Comparison of ENCODE assay signal across 19 mouse cellular contexts in the genomic region with DNA sequence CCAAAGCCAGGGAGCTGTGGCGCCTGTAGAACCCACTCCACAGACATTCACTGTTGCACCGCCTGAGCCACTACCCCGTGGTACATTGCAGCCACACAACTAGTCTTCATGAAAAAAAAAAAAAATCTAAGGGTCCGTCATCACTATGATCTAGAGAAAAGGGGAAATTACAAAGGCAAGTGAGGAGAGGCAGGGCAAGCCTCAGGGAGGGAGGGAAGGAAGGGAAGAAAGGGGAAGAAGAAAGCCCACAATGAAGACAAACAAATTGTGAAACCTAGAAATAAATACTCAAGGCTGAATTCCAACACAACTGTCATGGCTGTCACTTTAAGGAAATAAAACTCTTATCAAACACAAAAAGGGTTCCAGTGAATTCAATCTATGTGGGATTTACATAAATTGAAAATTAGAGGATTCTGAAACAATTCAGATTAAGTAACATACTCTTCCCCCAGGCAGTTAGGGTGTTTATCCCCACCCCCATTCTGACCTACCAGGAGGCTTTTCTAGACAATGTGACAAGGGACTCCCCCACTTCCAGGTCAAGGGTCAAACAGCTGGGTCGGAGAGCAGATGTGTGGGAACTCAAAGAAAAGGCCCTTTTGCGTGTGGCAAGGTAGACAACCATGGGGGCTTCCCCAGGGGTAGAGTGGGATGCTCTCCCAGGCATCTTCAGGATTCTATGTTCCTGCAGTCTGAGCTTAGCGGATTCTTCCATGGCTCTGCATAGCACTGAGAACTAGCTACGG. TPM values are rescaled to one million over a fixed set of nuclear protein-coding genes. Genes with fewer than 3 reads are reported as not detected.
DNase-seq lines count a peak whose midpoint lies in the region; ATAC-seq and TF ChIP-seq lines count a peak whose summit lies in the region.
"Had no signal": no experiment of that assay in that cellular context is flagged by ENCODE, and none has a peak within 500 bp of the region (broad histone marks: within the 10 kb centered on the region; RNA-seq: fewer than 3 reads in every experiment).

No protein-coding gene starts in this region.

- peaks cover 30% of the 10 kb centered on the region for H3K4me1 ChIP-seq in lung, embryonic 16.5 days (replicated peaks; ENCODE audit: control insufficient read depth, insufficient read depth, low read length)
- peaks cover 31% of the 10 kb centered on the region for H3K4me1 ChIP-seq in limb, embryonic 10.5 days
- H3K4me1 ChIP-seq in forebrain, embryonic 11.5 days (replicated peaks; ENCODE audit: control insufficient read depth, insufficient read depth, low read length), result peaks cover 5% of the 10 kb centered on the region

- no peak overlapping the region for H3K4me2 ChIP-seq in lung, embryonic 16.5 days (ENCODE audit: low read depth, low read length)
- H3K4me2 ChIP-seq in forebrain, embryonic 11.5 days (ENCODE audit: low read depth, low read length, severe bottlenecking), result no peak overlapping the region

- H3K36me3 ChIP-seq in lung, embryonic 16.5 days (ENCODE audit: control insufficient read depth, insufficient read depth, low read length), result no peaks in the 10 kb centered on the region
- no peaks in the 10 kb centered on the region for H3K36me3 ChIP-seq in limb, embryonic 10.5 days
- H3K36me3 ChIP-seq in forebrain, embryonic 11.5 days (ENCODE audit: control insufficient read depth, insufficient read depth, low read length), result no peaks in the 10 kb centered on the region

- H3K9ac ChIP-seq in lung, embryonic 16.5 days (ENCODE audit: low read length), result no peak overlapping the region
- H3K9ac ChIP-seq in forebrain, embryonic 11.5 days (ENCODE audit: low read length), result no peak overlapping the region

- DNase-seq in gastrocnemius, adult 2 months, result no peak
- no peak for DNase-seq in gastrocnemius, postnatal 14 days
- DNase-seq in lung, postnatal 4 days, result no peak
- no peak for DNase-seq in limb, embryonic 10.5 days (ENCODE audit: low spot score)
- no peak for DNase-seq in forebrain, embryonic 11.5 days (ENCODE audit: low spot score)
- DNase-seq in cerebellum, postnatal 14 days, result no peak
- DNase-seq: adrenal gland, postnatal 25 days; cerebellum, postnatal 10 days; heart, postnatal 4 days; midbrain, embryonic 14.5 days; right cerebral cortex, adult 18-20 months; spleen, adult 18-20 months; thymus, postnatal 14 days had no signal

- no peaks in the 10 kb centered on the region for H3K27me3 ChIP-seq in lung, embryonic 16.5 days (ENCODE audit: control insufficient read depth, insufficient read depth, low read depth, low read length)
- H3K27me3 ChIP-seq in limb, embryonic 10.5 days (ENCODE audit: low read depth, poor library complexity, severe bottlenecking), result no peaks in the 10 kb centered on the region
- H3K27me3 ChIP-seq in forebrain, embryonic 11.5 days (ENCODE audit: control insufficient read depth, insufficient read depth, low read length), result no peaks in the 10 kb centered on the region

- ATAC-seq in lung, embryonic 16.5 days (ENCODE audit: low read depth), result no peak
- no peak for ATAC-seq in forebrain, embryonic 11.5 days (replicated peaks; ENCODE audit: low FRiP score)
- ATAC-seq in cerebellum, adult (ENCODE audit: insufficient number of reproducible peaks, low FRiP score, low TSS enrichment), result no peak
- ATAC-seq: forebrain, embryonic 14.5 days; inflammation-experienced regulatory T-cells, adult 6 months had no signal

- peak overlapping the region; percentile 78 for H3K27ac ChIP-seq in gastrocnemius, adult 2 months
- H3K27ac ChIP-seq in lung, embryonic 16.5 days (ENCODE audit: low read length), result peak overlapping the region; percentile 42; the same call in 1 of the 2 replicates
- peak overlapping the region; percentile 19; the same call in 1 of the 2 replicates for H3K27ac ChIP-seq in limb, embryonic 10.5 days
- H3K27ac ChIP-seq in forebrain, embryonic 11.5 days (ENCODE audit: low read depth, low read length), result no peak overlapping the region
- H3K27ac ChIP-seq: kidney, postnatal 0 days; layer of hippocampus, adult 2 months had no signal

- intact Hi-C loops in gastrocnemius, adult 2 months (cut with DNase I), result loop anchor here (5.0 kb wide), 1 partner anchor 32 kb away; the partner anchor contains the start of gene Foxp1
- intact Hi-C loops in gastrocnemius, postnatal 14 days (cut with DNase I; ENCODE audit: low total_unique reads), result no loop called here

- no peaks in the 10 kb centered on the region for H3K9me3 ChIP-seq in lung, embryonic 16.5 days (ENCODE audit: control insufficient read depth, low read length)
- H3K9me3 ChIP-seq in limb, embryonic 10.5 days (replicated peaks), result no peaks in the 10 kb centered on the region
- H3K9me3 ChIP-seq in forebrain, embryonic 11.5 days (ENCODE audit: control insufficient read depth, low read length), result no peaks in the 10 kb centered on the region

- no peak for TF ChIP-seq CTCF in gastrocnemius, adult 2 months (IDR thresholded peaks at IDR 0.05)

- 61% methylated on average over 8 of the region's 8 CpGs for WGBS in lung, embryonic 16.5 days
- 77% methylated on average over 8 of the region's 8 CpGs for WGBS in limb, embryonic 10.5 days
- WGBS in forebrain, embryonic 11.5 days, result 73% methylated on average over 8 of the region's 8 CpGs

- H3K4me3 ChIP-seq in gastrocnemius, adult 2 months, result no peak overlapping the region
- H3K4me3 ChIP-seq in lung, embryonic 16.5 days (ENCODE audit: low read length), result no peak overlapping the region
- H3K4me3 ChIP-seq in limb, embryonic 10.5 days, result no peak overlapping the region
- H3K4me3 ChIP-seq in forebrain, embryonic 11.5 days (ENCODE audit: low read depth, low read length), result no peak overlapping the region
- H3K4me3 ChIP-seq: layer of hippocampus, adult 2 months had no signal

RNA-seq across cellular contexts. Expression of gene Foxp1, which starts 32.4 kb away (rescaled TPM):
- 10 to 100 TPM; 17.4 to 20.9 TPM for total RNA-seq in gastrocnemius, adult 2 months (2021)
- 10 to 100 TPM; 18.0 to 20.7 TPM for total RNA-seq in gastrocnemius, postnatal 14 days (2021)
- 104 and 116 TPM in 2 replicates for polyA plus RNA-seq in lung, embryonic 16.5 days (2015; fragmentation: Nextera tagmentation; extraction: Ambion mirVana)
- polyA plus RNA-seq in limb, embryonic 10.5 days (2016; fragmentation: Nextera tagmentation; extraction: Ambion mirVana), result 30.6 and 47.3 TPM in 2 replicates
- 91.1 and 91.5 TPM in 2 replicates for polyA plus RNA-seq in forebrain, embryonic 11.5 days (2014; fragmentation: Nextera tagmentation; extraction: Ambion mirVana)
